In genomic region chr8:70803761-70804480, GRCm38 (mm10) we compare ENCODE assay signal across 1 mouse cellular context.
TF ChIP-seq lines count a peak whose summit lies in the region.

No protein-coding gene starts in this region.

TF ChIP-seq in CH12.LX, 34 proteins besides CTCF, POLR2A, EP300 and RAD21:
- TF ChIP-seq MAFK (IDR thresholded peaks at IDR 0.05; ENCODE audit: insufficient replicate concordance, low read length) (no peak), BHLHE40 (IDR thresholded peaks at IDR 0.05; ENCODE audit: low read depth, low read length) (no peak), ELF1 (IDR thresholded peaks at IDR 0.05; ENCODE audit: low read depth, low read length) (no peak), ETS1 (conservative IDR thresholded peaks at IDR 0.05; ENCODE audit: low read depth, low read length) (no peak), MAX (IDR thresholded peaks at IDR 0.05; ENCODE audit: low read length) (no peak), ZNF384 (IDR thresholded peaks at IDR 0.05; ENCODE audit: low read depth, low read length) (no peak), SIN3A (IDR thresholded peaks at IDR 0.05; ENCODE audit: low read length) (peak; percentile 48; the same call in 1 of the 2 replicates), MAZ (IDR thresholded peaks at IDR 0.05; ENCODE audit: low read depth, low read length) (no peak), NRF1 (IDR thresholded peaks at IDR 0.05; ENCODE audit: low read depth, low read length) (0 out of 2 replicates have a peak, but pooled peaks have one; percentile 22), UBTF (IDR thresholded peaks at IDR 0.05; ENCODE audit: low read depth, low read length) (no peak; the same call in 1 of the 2 replicates), TCF12 (IDR thresholded peaks at IDR 0.05; ENCODE audit: low read depth, low read length) (0 out of 2 replicates have a peak, but pooled peaks have one; percentile 23), MXI1 (IDR thresholded peaks at IDR 0.05; ENCODE audit: low read depth, low read length) (peak; percentile 25; the same call in 1 of the 2 replicates), CHD2 (IDR thresholded peaks at IDR 0.05; ENCODE audit: low read length) (peak; percentile 42; the same call in 1 of the 2 replicates), GABPA (IDR thresholded peaks at IDR 0.05; ENCODE audit: insufficient replicate concordance, low read depth, low read length) (no peak), JUND (conservative IDR thresholded peaks at IDR 0.05; ENCODE audit: low read depth, low read length) (no peak), USF2 (conservative IDR thresholded peaks at IDR 0.05; ENCODE audit: low read depth, low read length) (no peak)
TF ChIP-seq in CH12.LX: peak in this region for 5.
